Mouse (Mus musculus) adrenal gland, postnatal 0 days (tissue): Measurements from ENCODE around the gene Rhox4f. TPM values are rescaled to one million over a fixed set of nuclear protein-coding genes. Genes with fewer than 3 reads are reported as not detected.

ENCODE experiments used
- polyA plus RNA-seq: library from polyadenylated mRNA; unstranded; fragments of >200 nt; fragmentation: Nextera tagmentation; extraction: Ambion mirVana; gene quantifications from 2 replicates; pipeline ENCODE4 v1.2.1, GENCODE M21; 2015

Rhox4f gene
- polyA plus RNA-seq, result not detected in 2 replicates

GRCm38 (mm10) chrX:37607604-37608003, at the start of gene Rhox4f:
TSS of gene Rhox4f (minus strand) at chrX:37607704.

GRCm38 (mm10) chrX:37651227-37651626, 43.7 kb upstream of the Rhox4f start, which contains the start of gene Rhox4g:
TSS of gene Rhox4g (minus strand) at chrX:37651327.

GRCm38 (mm10) chrX:37643370-37643769, 35.9 kb upstream of the Rhox4f start, which contains the start of gene Rhox2g:
TSS of gene Rhox2g (minus strand) at chrX:37643470.

GRCm38 (mm10) chrX:37628512-37628911, 21.0 kb upstream of the Rhox4f start, which contains the start of gene Rhox3g:
TSS of gene Rhox3g (minus strand) at chrX:37628612.

GRCm38 (mm10) chrX:37580692-37581091, 26.8 kb downstream of the Rhox4f start, which contains the start of gene Rhox3f:
TSS of gene Rhox3f (plus strand) at chrX:37580992.

GRCm38 (mm10) chrX:37571105-37571504, 36.4 kb downstream of the Rhox4f start, which contains the start of gene Rhox2f:
TSS of gene Rhox2f (plus strand) at chrX:37571405.

GRCm38 (mm10) chrX:37557112-37557511, 50.4 kb downstream of the Rhox4f start, which contains the start of gene Rhox4e:
TSS of gene Rhox4e (plus strand) at chrX:37557412.

Other genes with a start within 250 kb of the Rhox4f start
- gene Rhox3a2, start 227.7 kb downstream of the Rhox4f start, polyA plus RNA-seq, result not detected in 2 replicates
- not detected in 2 replicates for gene Rhox4a2, start 216.9 kb downstream of the Rhox4f start, polyA plus RNA-seq
- not detected in 2 replicates for gene Rhox2b, start 195.6 kb downstream of the Rhox4f start, polyA plus RNA-seq
- gene Rhox4b, start 175.2 kb downstream of the Rhox4f start, polyA plus RNA-seq, result not detected in 2 replicates
- not detected in 2 replicates for gene Rhox2c, start 154.0 kb downstream of the Rhox4f start, polyA plus RNA-seq
- not detected in 2 replicates for gene Rhox3c, start 149.1 kb downstream of the Rhox4f start, polyA plus RNA-seq
- not detected in 2 replicates for gene Rhox4c, start 127.4 kb downstream of the Rhox4f start, polyA plus RNA-seq
- not detected in 2 replicates for gene Rhox2d, start 114.3 kb downstream of the Rhox4f start, polyA plus RNA-seq
- not detected in 2 replicates for gene Rhox4d, start 93.3 kb downstream of the Rhox4f start, polyA plus RNA-seq
- not detected in 2 replicates for gene Rhox2e, start 77.3 kb downstream of the Rhox4f start, polyA plus RNA-seq
- gene Rhox3e, start 65.7 kb downstream of the Rhox4f start, polyA plus RNA-seq, result not detected in 2 replicates
- gene Rhox4e, start 50.3 kb downstream of the Rhox4f start, polyA plus RNA-seq, result not detected in 2 replicates
- not detected in 2 replicates for gene Rhox2f, start 36.3 kb downstream of the Rhox4f start, polyA plus RNA-seq
- not detected in 2 replicates for gene Rhox3f, start 26.7 kb downstream of the Rhox4f start, polyA plus RNA-seq
- not detected in 2 replicates for gene Rhox3g, start 20.9 kb upstream of the Rhox4f start, polyA plus RNA-seq
- gene Rhox2g, start 35.8 kb upstream of the Rhox4f start, polyA plus RNA-seq, result not detected in 2 replicates
- not detected in 2 replicates for gene Rhox4g, start 43.6 kb upstream of the Rhox4f start, polyA plus RNA-seq
- not detected in 2 replicates for gene Rhox3h, start 61.1 kb upstream of the Rhox4f start, polyA plus RNA-seq
- not detected in 2 replicates for gene Rhox2h, start 65.6 kb upstream of the Rhox4f start, polyA plus RNA-seq
- 0.39 TPM in 1 of 2 replicates, not detected in the other for gene Rhox5, start 197.1 kb upstream of the Rhox4f start, polyA plus RNA-seq
- 0.18 TPM in 1 of 2 replicates, not detected in the other for gene Rhox6, start 219.2 kb upstream of the Rhox4f start, polyA plus RNA-seq
- not detected in 2 replicates for gene Rhox7a, start 224.0 kb upstream of the Rhox4f start, polyA plus RNA-seq